Mouse (Mus musculus) cerebellum, adult 18-20 months (tissue): Measurements from ENCODE around the gene Adh1.

Experiments used
- DNase-seq, 2 experiments: peaks; one replicate each; pipeline ENCODE4 v3.0.0; 2021

Gene Adh1

DNA sequence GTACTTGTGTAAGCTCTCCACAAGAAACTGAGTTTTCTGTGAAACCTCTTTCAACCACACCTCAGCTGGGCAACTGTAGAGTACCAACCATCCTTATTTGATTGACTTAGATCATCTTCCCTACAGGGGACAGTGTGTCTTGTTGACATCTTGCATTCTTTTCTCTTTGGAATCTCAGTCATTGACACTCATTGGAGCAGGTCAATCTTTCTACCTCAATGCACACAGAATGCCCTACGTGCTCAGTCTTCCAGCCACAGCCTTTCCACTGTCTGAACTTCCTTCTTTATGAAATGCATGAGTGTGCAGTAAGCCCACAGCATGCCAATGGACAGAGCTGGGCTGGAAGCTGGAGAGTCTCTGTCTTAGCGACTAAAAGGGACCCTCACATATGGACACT, 29.9 kb downstream of the Adh1 start:
- DNase-seq, result no peak

GRCm38 (mm10) chr3:138291529-138292117, 30.8 kb downstream of the Adh1 start:
- no peak for DNase-seq

GRCm38 (mm10) chr3:138293298-138293895, 32.6 kb downstream of the Adh1 start:
- no peak for DNase-seq

DNA sequence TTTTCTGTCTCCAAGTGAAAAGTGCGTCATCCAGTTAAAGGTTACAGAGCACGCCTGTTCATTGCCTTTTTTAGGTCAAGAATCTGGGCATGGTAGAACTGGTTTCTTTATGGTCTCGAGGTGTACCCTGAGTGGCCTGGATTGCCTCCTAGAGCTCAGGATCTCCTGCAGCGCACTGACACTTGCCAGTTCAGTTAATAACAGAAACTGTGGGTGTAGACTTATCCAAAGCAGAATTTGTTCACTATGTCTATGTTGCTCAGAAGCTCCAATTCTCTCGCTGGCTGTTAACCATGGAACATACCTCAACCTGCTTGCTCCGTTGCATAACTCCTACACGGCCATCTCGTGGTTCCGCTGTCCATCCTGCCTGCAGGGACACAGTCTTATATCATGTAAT, 39.3 kb downstream of the Adh1 start:
- no peak for DNase-seq

GRCm38 (mm10) chr3:138302676-138303075, 41.9 kb downstream of the Adh1 start:
- DNase-seq, result no peak

DNA sequence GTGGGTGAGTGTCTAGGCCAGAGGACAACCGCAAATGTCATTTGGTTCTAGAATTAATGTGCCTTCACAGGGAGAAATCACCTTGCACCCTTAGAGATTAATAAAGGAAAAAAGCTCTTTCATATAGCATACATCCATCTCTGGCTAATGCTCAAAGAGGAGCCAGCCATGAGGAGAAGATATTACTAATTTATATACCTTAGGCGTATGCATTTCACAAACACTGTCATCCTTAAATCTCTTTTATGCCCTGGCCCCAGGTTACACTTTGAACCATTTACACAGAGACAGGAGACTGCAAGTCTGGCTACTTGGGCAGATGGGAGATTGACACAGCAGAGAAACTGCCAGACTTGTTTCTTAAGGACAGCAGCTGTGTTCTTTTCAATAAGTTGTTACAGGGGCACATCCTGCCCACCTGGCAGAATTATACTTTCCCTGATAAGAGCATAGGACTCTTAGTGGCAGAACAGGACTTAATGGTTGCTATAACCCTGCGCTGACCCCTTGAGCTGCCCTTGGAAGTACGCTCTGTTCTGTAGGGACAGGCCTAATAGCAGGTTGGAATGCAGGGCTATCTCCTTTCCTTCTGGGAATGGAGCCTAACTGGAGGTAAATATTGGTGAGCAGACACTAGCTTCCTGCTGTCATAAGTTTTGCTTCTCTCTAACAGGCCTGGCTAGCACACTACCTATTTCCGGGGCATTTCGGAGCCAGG, 43.1 kb downstream of the Adh1 start:
- no peak for DNase-seq

GRCm38 (mm10) chr3:138304489-138304871, 43.7 kb downstream of the Adh1 start:
- DNase-seq, result no peak

GRCm38 (mm10) chr3:138305486-138306289, 44.9 kb downstream of the Adh1 start:
- DNase-seq, result no peak

GRCm38 (mm10) chr3:138306290-138306683, 45.5 kb downstream of the Adh1 start:
- no peak for DNase-seq

DNA sequence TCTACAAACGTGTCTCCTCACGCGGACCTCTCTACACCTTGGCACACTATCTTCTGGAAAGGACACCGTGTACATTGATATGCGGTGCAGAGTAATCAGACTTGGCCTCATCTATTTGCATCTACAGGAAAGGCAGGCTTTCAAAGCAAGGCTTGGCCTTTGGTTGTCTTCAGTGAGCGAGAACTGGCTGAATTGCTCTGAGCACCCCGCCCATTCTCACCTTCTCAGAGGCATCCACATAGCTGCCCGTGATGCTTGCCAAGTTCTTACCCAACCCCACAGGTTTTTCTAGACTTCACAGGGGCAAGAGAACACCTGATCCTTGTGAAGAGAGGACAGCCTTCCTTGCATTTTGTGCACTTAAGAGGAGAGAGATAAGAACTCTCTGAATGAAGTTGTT, 49.1 kb downstream of the Adh1 start:
- DNase-seq, result no peak

- DNase-seq, result no peak
These were observed 50.2 kb downstream of the Adh1 start for GRCm38 (mm10) chr3:138311015-138311414.

GRCm38 (mm10) chr3:138312965-138313364, 52.2 kb downstream of the Adh1 start, which contains the start of gene Adh6a:
Adh6a (plus strand) TSS chr3:138313286.
- DNase-seq, result no peak

- DNase-seq, result no peak
These were observed 56.2 kb downstream of the Adh1 start for GRCm38 (mm10) chr3:138316908-138317472.

DNA sequence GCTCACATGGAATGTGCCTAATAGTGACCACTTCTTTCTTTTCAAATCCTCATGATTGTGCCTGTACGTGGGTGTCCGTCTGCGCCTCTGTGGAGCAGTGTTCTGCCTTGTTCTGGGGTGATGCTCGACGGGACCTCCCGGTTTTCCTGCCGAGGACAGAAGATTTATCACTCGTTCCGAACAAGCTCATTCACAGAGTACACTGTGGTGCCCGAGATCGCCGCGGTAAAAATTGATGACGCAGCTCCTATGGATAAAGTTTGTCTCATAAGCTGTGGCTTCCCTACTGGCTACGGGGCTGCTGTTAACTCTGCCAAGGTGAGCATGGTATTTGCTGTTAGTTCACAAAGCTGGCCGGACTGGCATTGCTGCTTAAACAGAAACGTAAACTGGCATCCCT, 64.2 kb downstream of the Adh1 start:
- no peak for DNase-seq

GRCm38 (mm10) chr3:138325466-138325865, 64.7 kb downstream of the Adh1 start:
- DNase-seq, result no peak

- DNase-seq, result no peak
These were observed 73.1 kb downstream of the Adh1 start for GRCm38 (mm10) chr3:138333910-138334309.

GRCm38 (mm10) chr3:138334320-138334719, 73.5 kb downstream of the Adh1 start:
- no peak for DNase-seq

DNA sequence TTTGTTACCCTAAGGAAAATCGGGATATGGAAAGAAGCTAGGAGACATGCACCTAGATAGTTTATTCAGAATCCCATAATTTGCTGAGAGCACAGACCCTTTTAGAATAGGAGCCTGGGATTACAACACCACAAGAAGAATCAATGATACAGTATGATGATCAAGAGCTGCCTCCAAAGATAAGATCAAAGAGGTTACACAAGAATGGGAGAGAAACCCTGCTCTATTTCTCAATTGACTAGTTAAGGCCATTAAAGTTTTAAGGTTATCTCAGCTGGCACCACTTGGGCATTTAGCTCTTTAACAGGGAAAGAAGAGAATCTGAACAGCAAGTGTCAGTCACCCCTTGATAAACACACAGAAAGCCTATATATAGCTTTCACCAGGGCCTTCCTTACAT, 74.8 kb downstream of the Adh1 start:
- DNase-seq, result no peak

- DNase-seq, result no peak
These were observed 75.4 kb downstream of the Adh1 start for GRCm38 (mm10) chr3:138336104-138336754.
